Mouse (Mus musculus): ENCODE measurements around the gene Gpr61.

Gpr61 gene

GRCm38 (mm10) chr3:108154656-108155055, at the start of gene Gpr61:
Gpr61 (minus strand) TSS chr3:108154882.
- no peak for DNase-seq (ENCODE audit: low read depth, low spot score)

GRCm38 (mm10) chr3:108204470-108204869, 49.8 kb upstream of the Gpr61 start:
- DNase-seq (ENCODE audit: low read depth, low spot score): no peak

GRCm38 (mm10) chr3:108203621-108204325, 49.1 kb upstream of the Gpr61 start:
- DNase-seq (ENCODE audit: low read depth, low spot score): peak; percentile 84

GRCm38 (mm10) chr3:108203212-108203611, 48.5 kb upstream of the Gpr61 start:
- DNase-seq (ENCODE audit: low read depth, low spot score): no peak

- DNase-seq (ENCODE audit: low read depth, low spot score): no peak
Observed at GRCm38 (mm10) chr3:108202506-108202905, 47.8 kb upstream of the Gpr61 start.

- DNase-seq (ENCODE audit: low read depth, low spot score): peak; percentile 96
Observed at GRCm38 (mm10) chr3:108200329-108201323, 45.9 kb upstream of the Gpr61 start, which contains the start of gene Cyb561d1. Cyb561d1 (minus strand) TSS chr3:108201212.

GRCm38 (mm10) chr3:108199231-108199630, 44.5 kb upstream of the Gpr61 start:
- no peak for DNase-seq (ENCODE audit: low read depth, low spot score)

GRCm38 (mm10) chr3:108197066-108197497, 42.4 kb upstream of the Gpr61 start:
- DNase-seq (ENCODE audit: low read depth, low spot score): peak; percentile 30

- DNase-seq (ENCODE audit: low read depth, low spot score): no peak
Observed at GRCm38 (mm10) chr3:108195941-108196590, 41.4 kb upstream of the Gpr61 start.

GRCm38 (mm10) chr3:108195287-108195686, 40.6 kb upstream of the Gpr61 start:
- no peak for DNase-seq (ENCODE audit: low read depth, low spot score)

GRCm38 (mm10) chr3:108193686-108194085, 39.0 kb upstream of the Gpr61 start:
- DNase-seq (ENCODE audit: low read depth, low spot score): no peak

GRCm38 (mm10) chr3:108189897-108190296, 35.2 kb upstream of the Gpr61 start:
- no peak for DNase-seq (ENCODE audit: low read depth, low spot score)

- DNase-seq (ENCODE audit: low read depth, low spot score): no peak
Observed at GRCm38 (mm10) chr3:108188716-108189490, 34.2 kb upstream of the Gpr61 start.

- DNase-seq (ENCODE audit: low read depth, low spot score): no peak
Observed at GRCm38 (mm10) chr3:108187111-108187795, 32.6 kb upstream of the Gpr61 start.

- no peak for DNase-seq (ENCODE audit: low read depth, low spot score)
Observed at GRCm38 (mm10) chr3:108186098-108187047, 31.7 kb upstream of the Gpr61 start, which contains the start of gene Amigo1. Amigo1 (plus strand) TSS chr3:108186335.

GRCm38 (mm10) chr3:108185460-108186097, 30.9 kb upstream of the Gpr61 start:
- no peak for DNase-seq (ENCODE audit: low read depth, low spot score)

GRCm38 (mm10) chr3:108184742-108185141, 30.1 kb upstream of the Gpr61 start:
- DNase-seq (ENCODE audit: low read depth, low spot score): no peak

GRCm38 (mm10) chr3:108180514-108180913, 25.8 kb upstream of the Gpr61 start:
- no peak for DNase-seq (ENCODE audit: low read depth, low spot score)

Measured in 3T3-L1 (cell line).